17 mouse cellular contexts compared by ENCODE assay signal in genomic region chr11:32104406-32105116, GRCm38 (mm10).
DNase-seq lines count a peak whose midpoint lies in the region; ATAC-seq and TF ChIP-seq lines count a peak whose summit lies in the region.
"Had no signal": no experiment of that assay in that cellular context is flagged by ENCODE, and none has a peak within 500 bp of the region (broad histone marks: within the 10 kb centered on the region; RNA-seq: fewer than 3 reads in every experiment).

No protein-coding gene starts in this region.

- no peaks in the 10 kb centered on the region for H3K36me3 ChIP-seq in kidney, postnatal 0 days (ENCODE audit: insufficient read depth, low read length)
- H3K36me3 ChIP-seq in kidney, embryonic 15.5 days, result no peaks in the 10 kb centered on the region
- H3K36me3 ChIP-seq in ES-E14 (ENCODE audit: control insufficient read depth, insufficient read depth, low read length, poor library complexity, severe bottlenecking), result no peaks in the 10 kb centered on the region
- H3K36me3 ChIP-seq: embryonic facial prominence, embryonic 13.5 days; intestine, embryonic 15.5 days; limb, embryonic 15.5 days; lung, embryonic 15.5 days; midbrain, embryonic 15.5 days; neural tube, embryonic 13.5 days had no signal

- no peak overlapping the region for H3K4me2 ChIP-seq in kidney, postnatal 0 days (ENCODE audit: low read length)
- H3K4me2 ChIP-seq in kidney, embryonic 15.5 days, result no peak overlapping the region
- H3K4me2 ChIP-seq: embryonic facial prominence, embryonic 13.5 days; intestine, embryonic 15.5 days; limb, embryonic 15.5 days; lung, embryonic 15.5 days; midbrain, embryonic 15.5 days; neural tube, embryonic 13.5 days had no signal

- no peak overlapping the region for H3K9ac ChIP-seq in kidney, postnatal 0 days (ENCODE audit: low read depth, low read length)
- no peak overlapping the region for H3K9ac ChIP-seq in kidney, embryonic 15.5 days
- no peak overlapping the region for H3K9ac ChIP-seq in ES-E14 (ENCODE audit: insufficient read depth, low read depth, low read length, poor library complexity, severe bottlenecking)
- H3K9ac ChIP-seq: embryonic facial prominence, embryonic 13.5 days; intestine, embryonic 15.5 days; limb, embryonic 15.5 days; lung, embryonic 15.5 days; midbrain, embryonic 15.5 days; neural tube, embryonic 13.5 days had no signal

- in situ Hi-C loops in ES-E14 (cut with MboI; ENCODE audit: low sequenced_read_pairs in 2 of 2, unreplicated experiment in 2 of 2), result no loop called here

- peak; percentile 10; the same call in 1 of the 2 replicates for TF ChIP-seq CTCF in kidney, postnatal 0 days (IDR thresholded peaks at IDR 0.05; ENCODE audit: low read depth)

- peaks cover 10% of the 10 kb centered on the region; the same call in 1 of the 2 replicates for H3K4me1 ChIP-seq in kidney, postnatal 0 days (replicated peaks; ENCODE audit: insufficient read depth, low read length)
- H3K4me1 ChIP-seq in kidney, embryonic 15.5 days, result peaks cover 26% of the 10 kb centered on the region
- H3K4me1 ChIP-seq in ES-E14 (ENCODE audit: control insufficient read depth in 2 of 2, insufficient read depth in 2 of 2, low read length in 2 of 2, poor library complexity in 1 of 2), result peaks cover 3 to 11% of the 10 kb centered on the region in 2 experiments; a peak in 2 of 4 replicates

- no peaks in the 10 kb centered on the region for H3K9me3 ChIP-seq in kidney, postnatal 0 days (replicated peaks; ENCODE audit: low read length)
- H3K9me3 ChIP-seq in kidney, embryonic 15.5 days (replicated peaks), result no peaks in the 10 kb centered on the region
- H3K9me3 ChIP-seq in ES-E14 (ENCODE audit: control insufficient read depth, insufficient read depth, low read depth, low read length), result no peaks in the 10 kb centered on the region
- H3K9me3 ChIP-seq: embryonic facial prominence, embryonic 13.5 days; intestine, embryonic 15.5 days; limb, embryonic 15.5 days; lung, embryonic 15.5 days; midbrain, embryonic 15.5 days; neural tube, embryonic 13.5 days had no signal

- no peak for DNase-seq in kidney, postnatal 0 days (ENCODE audit: low spot score)
- DNase-seq in CD4-positive helper T cell, adult 2 months (ENCODE audit: low read depth, low spot score), result peak; percentile 67
- DNase-seq in ES-E14 (ENCODE audit: low read depth, low spot score), result peak; percentile 51
- DNase-seq in right cerebral cortex, postnatal 25 days, result no peak
- no peak for DNase-seq in urinary bladder, postnatal 25 days (ENCODE audit: low spot score)
- DNase-seq in left cerebral cortex, postnatal 25 days (ENCODE audit: low spot score in 2 of 2), result no peak
- DNase-seq: cerebellum, adult 11 months; gastrocnemius, postnatal 36 days; kidney, postnatal 14 days had no signal

- WGBS in kidney, postnatal 0 days, result 77% methylated on average over 9 of the region's 9 CpGs
- 76% methylated on average over 9 of the region's 9 CpGs for WGBS in kidney, embryonic 15.5 days

- intact Hi-C loops in left cerebral cortex, postnatal 25 days (cut with DNase I), result no loop called here

- H3K27me3 ChIP-seq in kidney, postnatal 0 days (ENCODE audit: insufficient read depth, low read length), result no peaks in the 10 kb centered on the region
- H3K27me3 ChIP-seq in kidney, embryonic 15.5 days, result no peaks in the 10 kb centered on the region
- H3K27me3 ChIP-seq: intestine, embryonic 15.5 days; limb, embryonic 15.5 days; lung, embryonic 15.5 days; midbrain, embryonic 15.5 days; neural tube, embryonic 13.5 days had no signal

- H3K4me3 ChIP-seq in kidney, postnatal 0 days (replicated peaks; ENCODE audit: low read depth, low read length), result no peak overlapping the region
- no peak overlapping the region for H3K4me3 ChIP-seq in kidney, embryonic 15.5 days (replicated peaks)
- no peak overlapping the region for H3K4me3 ChIP-seq in ES-E14 (ENCODE audit: insufficient read depth in 1 of 2, low read depth in 1 of 2, low read length in 2 of 2, poor library complexity in 1 of 2, severe bottlenecking in 1 of 2)
- H3K4me3 ChIP-seq: embryonic facial prominence, embryonic 13.5 days; intestine, embryonic 15.5 days; limb, embryonic 15.5 days; lung, embryonic 15.5 days; midbrain, embryonic 15.5 days; neural tube, embryonic 13.5 days had no signal

- ATAC-seq in kidney, postnatal 0 days (replicated peaks; ENCODE audit: low FRiP score, low read depth), result no peak
- ATAC-seq in kidney, embryonic 15.5 days (replicated peaks; ENCODE audit: low FRiP score), result no peak
- peak; percentile 48 for ATAC-seq in inflammation-experienced regulatory T-cells, adult 6 months
- ATAC-seq: intestine, embryonic 15.5 days; midbrain, embryonic 15.5 days had no signal

- no peak overlapping the region for H3K27ac ChIP-seq in kidney, postnatal 0 days
- H3K27ac ChIP-seq in kidney, embryonic 15.5 days, result no peak overlapping the region
- no peak overlapping the region for H3K27ac ChIP-seq in ES-E14 (ENCODE audit: insufficient read depth, low read depth, low read length, poor library complexity, severe bottlenecking)
- H3K27ac ChIP-seq: embryonic facial prominence, embryonic 13.5 days; intestine, embryonic 15.5 days; limb, embryonic 15.5 days; lung, embryonic 15.5 days; neural tube, embryonic 13.5 days had no signal

TF ChIP-seq in ES-E14, 5 proteins besides CTCF, POLR2A, EP300 and RAD21:
- TF ChIP-seq HCFC1 (IDR thresholded peaks at IDR 0.05; ENCODE audit: borderline replicate concordance, insufficient read depth, low read length) (no peak), MAFK (IDR thresholded peaks at IDR 0.05; ENCODE audit: insufficient read depth, low read depth, low read length) (no peak), CHD2 (IDR thresholded peaks at IDR 0.05; ENCODE audit: low read depth, low read length) (no peak), ZC3H11A (IDR thresholded peaks at IDR 0.05; ENCODE audit: borderline replicate concordance, low read depth, low read length) (no peak), ZNF384 (IDR thresholded peaks at IDR 0.05; ENCODE audit: low read depth, low read length) (no peak)
TF ChIP-seq in ES-E14: peak in this region for 0.

Comparison
In these comparisons a context has a peak if more than half of its experiments do, and no peak if none do; other contexts are left out.
1. DNase-seq: peak in CD4-positive helper T cell, adult 2 months (single experiment) and ES-E14 (single experiment); none in kidney, postnatal 0 days (single experiment), right cerebral cortex, postnatal 25 days (single experiment), urinary bladder, postnatal 25 days (single experiment) and left cerebral cortex, postnatal 25 days (0 of 2).